ENCODE assay signal across 7 mouse cellular contexts in genomic region chr2:35676075-35676665, GRCm38 (mm10).
DNase-seq lines count a peak whose midpoint lies in the region; ATAC-seq and TF ChIP-seq lines count a peak whose summit lies in the region.

No protein-coding gene starts in this region.

- 22% methylated on average over 5 of the region's 5 CpGs for WGBS in lung, embryonic 15.5 days
- 16% methylated on average over 5 of the region's 5 CpGs for WGBS in lung, adult 2 months
- 37% methylated on average over 5 of the region's 5 CpGs for WGBS in forebrain, embryonic 13.5 days
- WGBS in midbrain, embryonic 15.5 days: 37% methylated on average over 5 of the region's 5 CpGs

- TF ChIP-seq CTCF in lung, adult 2 months (IDR thresholded peaks at IDR 0.05; ENCODE audit: insufficient read depth, low read length): no peak

- H3K4me3 ChIP-seq in lung, embryonic 15.5 days: no peak overlapping the region
- H3K4me3 ChIP-seq in lung, adult 2 months (replicated peaks; ENCODE audit: extremely low read depth, low read depth, low read length): no peak overlapping the region
- H3K4me3 ChIP-seq in forebrain, embryonic 13.5 days: no peak overlapping the region
- H3K4me3 ChIP-seq in midbrain, embryonic 15.5 days: no peak overlapping the region

- peak overlapping the region; percentile 77 for H3K27ac ChIP-seq in lung, embryonic 15.5 days
- H3K27ac ChIP-seq in forebrain, embryonic 13.5 days: peak overlapping the region; percentile 72
- peak overlapping the region; percentile 60 for H3K27ac ChIP-seq in midbrain, embryonic 15.5 days

- no peak for DNase-seq in lung, adult 2 months
- peak; percentile 65 for DNase-seq in kidney, adult 18-20 months
- DNase-seq in frontal cortex, postnatal 36 days (ENCODE audit: low spot score in 2 of 2): no peak

- no peaks in the 10 kb centered on the region for H3K9me3 ChIP-seq in lung, embryonic 15.5 days
- no peaks in the 10 kb centered on the region for H3K9me3 ChIP-seq in forebrain, embryonic 13.5 days (replicated peaks)
- H3K9me3 ChIP-seq in midbrain, embryonic 15.5 days: no peaks in the 10 kb centered on the region

- H3K4me2 ChIP-seq in lung, embryonic 15.5 days: peak overlapping the region; percentile 8; the same call in 1 of the 2 replicates
- peak overlapping the region; percentile 10; the same call in 1 of the 2 replicates for H3K4me2 ChIP-seq in forebrain, embryonic 13.5 days
- H3K4me2 ChIP-seq in midbrain, embryonic 15.5 days: no peak overlapping the region

- ATAC-seq in lung, embryonic 15.5 days (ENCODE audit: borderline replicate concordance, extremely low read depth, low FRiP score, low TSS enrichment): peak; percentile 19
- peak; percentile 48 for ATAC-seq in forebrain, embryonic 13.5 days
- ATAC-seq in midbrain, embryonic 15.5 days (replicated peaks): no peak; the same call in 1 of the 2 replicates
- no peak for ATAC-seq in activated CD4-positive, CD25-positive, alpha-beta regulatory T cell, adult 4 months

- H3K36me3 ChIP-seq in lung, embryonic 15.5 days: no peaks in the 10 kb centered on the region
- H3K36me3 ChIP-seq in forebrain, embryonic 13.5 days (ENCODE audit: poor library complexity, severe bottlenecking): no peaks in the 10 kb centered on the region
- no peaks in the 10 kb centered on the region for H3K36me3 ChIP-seq in midbrain, embryonic 15.5 days (replicated peaks)

- no peak overlapping the region for H3K9ac ChIP-seq in lung, embryonic 15.5 days
- H3K9ac ChIP-seq in forebrain, embryonic 13.5 days: peak overlapping the region; percentile 54
- no peak overlapping the region for H3K9ac ChIP-seq in midbrain, embryonic 15.5 days

- no peak for TF ChIP-seq POLR2A in lung, adult 2 months (IDR thresholded peaks at IDR 0.05; ENCODE audit: borderline replicate concordance, extremely low read depth, low read depth, low read length)

- no peaks in the 10 kb centered on the region for H3K27me3 ChIP-seq in lung, embryonic 15.5 days
- no peaks in the 10 kb centered on the region for H3K27me3 ChIP-seq in forebrain, embryonic 13.5 days
- H3K27me3 ChIP-seq in midbrain, embryonic 15.5 days (replicated peaks): no peaks in the 10 kb centered on the region

- H3K4me1 ChIP-seq in lung, embryonic 15.5 days: peaks cover 96% of the 10 kb centered on the region
- peaks cover 70% of the 10 kb centered on the region for H3K4me1 ChIP-seq in lung, adult 2 months (ENCODE audit: control insufficient read depth, insufficient read depth, low read length)
- peaks cover 92% of the 10 kb centered on the region for H3K4me1 ChIP-seq in forebrain, embryonic 13.5 days
- peaks cover 87% of the 10 kb centered on the region for H3K4me1 ChIP-seq in midbrain, embryonic 15.5 days

Comparison
In these comparisons a context has a peak if more than half of its experiments do, and no peak if none do; other contexts are left out.
1. ATAC-seq: peak in lung, embryonic 15.5 days (single experiment) and forebrain, embryonic 13.5 days (single experiment); none in midbrain, embryonic 15.5 days (single experiment) and activated CD4-positive, CD25-positive, alpha-beta regulatory T cell, adult 4 months (single experiment).
2. Peak in every context shown above with its lines, with median percentiles within 50 percentile points of each other: H3K27ac ChIP-seq.